Mouse (Mus musculus) lung, embryonic 14.5 days (tissue): Measurements from ENCODE around the gene C2cd3. TPM values are rescaled to one million over a fixed set of nuclear protein-coding genes. Genes with fewer than 3 reads are reported as not detected.
A peak's percentile ranks its signal among the peaks of the same experiment; 100 is the strongest.

Source experiments
- ATAC-seq: fragments of 200-750 bp; cut with Nextera tagmentation; 2 replicates; pipeline ENCODE4 v1.8.0; 2017; ENCODE audit warnings: mild to moderate bottlenecking, moderate TSS enrichment, moderate library complexity; ENCODE audit not compliant: insufficient read depth
- DNase-seq: peaks from one replicate; pipeline ENCODE4 v3.0.0-alpha.2; 2015
- H3K27ac ChIP-seq: fragments of 300-500 bp; sonication (generic); 2 replicates; pipeline ENCODE4 v1.5.1; 2014; ENCODE audit warnings: low read depth, mild to moderate bottlenecking, moderate library complexity
- H3K27me3 ChIP-seq: fragments of 300-500 bp; sonication (generic); 2 replicates; pipeline ENCODE4 v1.6.1; 2014; ENCODE audit warnings: low read length, control low read depth; ENCODE audit not compliant: insufficient read depth
- H3K36me3 ChIP-seq: fragments of 300-500 bp; sonication (generic); 2 replicates; pipeline ENCODE4 v1.6.1; 2014; ENCODE audit warnings: control low read depth; ENCODE audit not compliant: insufficient read depth
- H3K4me1 ChIP-seq: fragments of 300-500 bp; sonication (generic); 2 replicates; pipeline ENCODE4 v1.6.1; 2014; ENCODE audit warnings: antibody characterized with exemption, control low read depth; ENCODE audit not compliant: insufficient read depth
- H3K4me2 ChIP-seq: fragments of 300-500 bp; sonication (generic); 2 replicates; pipeline ENCODE4 v1.6.1; 2014; ENCODE audit warnings: mild to moderate bottlenecking
- H3K4me3 ChIP-seq: fragments of 300-500 bp; sonication (generic); 2 replicates; pipeline ENCODE4 v1.5.1; 2014; ENCODE audit warnings: low read depth, low read length
- H3K9ac ChIP-seq: fragments of 300-500 bp; sonication (generic); 2 replicates; pipeline ENCODE4 v1.6.1; 2014
- H3K9me3 ChIP-seq: fragments of 300-500 bp; sonication (generic); 2 replicates; pipeline ENCODE4 v1.6.1; 2016; ENCODE audit warnings: low read depth, low read length, control low read depth
- CTCF ChIP-seq: IDR thresholded peaks from 2 replicates; pipeline ENCODE4 v1.5.1; 2016; ENCODE audit warnings: antibody characterized with exemption, low read depth
- WGBS: fragments of 180-500 bp; shearing (Covaris S2); extraction: QIAGEN DNeasy Blood & Tissue Kit; methylation state at CpG from one replicate; pipeline ENCODE4 v1.1.7; 2014; 5-methylcytosine and 5-hydroxymethylcytosine counted together
- polyA plus RNA-seq: library from polyadenylated mRNA; unstranded; fragments of >200 nt; fragmentation: Nextera tagmentation; extraction: Ambion mirVana; gene quantifications from 2 replicates; pipeline ENCODE4 v1.2.1, GENCODE M21; 2014

Gene C2cd3
- polyA plus RNA-seq, 1 experiment from 2014 or later, result 29.6 TPM

DNA sequence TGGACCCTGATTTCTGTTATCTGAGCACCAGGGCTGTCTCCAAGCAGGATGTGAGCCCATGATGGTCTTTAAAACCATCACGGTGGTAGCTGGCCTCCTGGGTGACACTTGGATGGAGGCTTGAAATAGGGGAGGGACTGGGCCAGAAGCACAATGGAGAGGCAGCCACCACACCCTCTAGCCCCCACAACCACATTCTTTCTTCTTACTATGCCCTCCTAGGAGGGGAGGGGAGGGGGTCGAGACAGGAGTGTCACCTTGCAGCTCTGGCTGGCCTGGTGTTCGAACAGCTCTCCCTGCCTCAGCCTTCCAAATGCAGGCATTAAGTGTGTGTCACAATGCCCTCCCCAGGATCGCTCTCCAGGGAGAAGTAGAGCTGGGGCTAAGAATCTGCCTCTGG is 125.4 kb downstream of the C2cd3 start:
- H3K9ac ChIP-seq, result no peak overlapping the region
- WGBS, result 82% methylated on average over 4 of the region's 4 CpGs
- ATAC-seq (no peak), DNase-seq (no peak)
- no peaks in the 10 kb centered on the region for H3K9me3 ChIP-seq
- H3K36me3 ChIP-seq, result peaks cover 40% of the 10 kb centered on the region
- TF ChIP-seq CTCF, result no peak
- no peak overlapping the region for H3K27ac ChIP-seq
- no peaks in the 10 kb centered on the region for H3K27me3 ChIP-seq
- no peak overlapping the region for H3K4me2 ChIP-seq
- H3K4me3 ChIP-seq, result no peak overlapping the region
- H3K4me1 ChIP-seq, result peaks cover 17% of the 10 kb centered on the region

DNA sequence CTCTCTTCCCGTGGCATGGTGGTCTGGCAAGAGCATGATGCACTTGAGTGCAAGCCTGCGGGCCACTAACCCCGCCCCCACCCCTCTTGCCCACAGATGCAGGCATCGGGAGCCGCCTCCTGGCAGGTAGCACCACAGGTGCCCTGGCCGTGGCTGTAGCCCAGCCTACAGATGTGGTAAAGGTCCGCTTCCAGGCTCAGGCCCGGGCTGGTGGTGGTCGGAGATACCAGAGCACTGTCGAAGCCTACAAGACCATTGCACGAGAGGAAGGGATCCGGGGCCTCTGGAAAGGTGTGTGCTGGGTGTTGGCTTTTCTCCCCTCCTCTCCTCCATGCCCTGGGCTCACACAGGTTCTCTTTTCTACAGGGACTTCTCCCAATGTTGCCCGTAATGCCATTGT is 125.9 kb downstream of the C2cd3 start:
- 91% methylated on average over 13 of the region's 13 CpGs for WGBS
- H3K4me2 ChIP-seq, result no peak overlapping the region
- no peak for DNase-seq

DNA sequence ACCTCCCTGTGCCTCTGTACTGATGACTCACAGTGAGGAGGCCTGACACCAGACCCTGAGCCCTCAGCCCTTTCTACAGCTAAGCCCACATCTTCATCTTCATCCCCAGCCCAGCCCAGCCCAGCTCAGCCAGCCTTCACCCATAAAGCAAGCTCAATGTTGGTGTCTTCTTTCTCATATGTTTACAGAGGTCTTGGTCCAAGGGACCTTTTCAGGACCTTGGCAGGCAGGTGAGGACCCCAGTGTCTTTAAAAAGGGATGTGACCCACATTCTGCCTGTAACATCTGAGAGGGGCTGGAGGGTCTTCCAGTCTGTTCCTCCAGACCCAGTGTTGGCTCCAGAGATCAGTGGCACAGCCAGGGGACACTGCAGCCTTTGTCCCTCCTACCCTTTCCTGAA is 127.4 kb downstream of the C2cd3 start:
- DNase-seq (no peak), ATAC-seq (no peak)
- no peak overlapping the region for H3K4me3 ChIP-seq

More for the DNA sequence above, 125.9 kb downstream of the C2cd3 start:
- peaks cover 17% of the 10 kb centered on the region; the same call in 1 of the 2 replicates for H3K4me1 ChIP-seq
- no peak overlapping the region for H3K9ac ChIP-seq
- H3K36me3 ChIP-seq, result peaks cover 40% of the 10 kb centered on the region
- no peak for TF ChIP-seq CTCF
- no peak for ATAC-seq
- no peaks in the 10 kb centered on the region for H3K27me3 ChIP-seq
- no peaks in the 10 kb centered on the region for H3K9me3 ChIP-seq
- no peak overlapping the region for H3K4me3 ChIP-seq
- H3K27ac ChIP-seq, result no peak overlapping the region

DNA sequence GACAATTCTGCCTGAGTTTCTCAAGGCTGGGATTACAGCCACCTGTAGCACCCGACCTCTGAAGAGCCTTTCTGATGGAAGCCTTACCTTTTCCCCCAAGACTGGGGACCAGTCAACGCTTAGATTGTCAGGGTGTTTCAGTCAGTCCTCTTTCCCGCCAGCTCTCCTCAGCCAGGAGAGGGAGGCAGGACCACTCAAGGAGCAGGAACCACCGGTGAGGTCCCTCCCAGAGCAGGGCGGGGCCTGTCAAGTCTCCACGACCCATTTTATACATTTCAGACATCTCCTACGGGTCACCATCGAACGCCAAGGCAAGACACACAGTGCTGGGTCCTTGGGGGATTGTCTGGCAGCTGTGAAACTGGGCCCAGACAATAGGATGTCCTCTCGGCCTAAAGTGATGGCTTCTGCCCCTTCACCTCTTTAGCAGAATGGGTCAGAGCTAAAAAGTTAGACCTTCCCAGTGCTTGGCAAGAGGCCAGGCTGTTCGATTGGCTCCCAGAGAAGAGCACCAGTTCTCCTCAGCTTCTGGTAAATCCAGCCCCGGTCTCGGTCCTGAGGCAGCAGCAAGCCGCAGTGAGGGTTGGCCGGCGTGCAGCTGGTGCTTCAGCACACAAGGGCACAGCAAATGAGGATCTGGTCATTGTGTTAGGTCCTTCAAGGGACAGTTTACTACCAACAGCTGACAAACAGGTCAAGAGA is 128.4 kb downstream of the C2cd3 start:
- Histone ChIP-seq H3K4me1 (0 out of 2 replicates have a peak, but pooled peaks cover 6% of the 10 kb centered on the region), H3K9me3 (no peaks in the 10 kb centered on the region), H3K9ac (no peak overlapping the region), H3K4me2 (no peak overlapping the region), H3K4me3 (no peak overlapping the region), H3K36me3 (peaks cover 37% of the 10 kb centered on the region), H3K27me3 (no peaks in the 10 kb centered on the region), H3K27ac (peak overlapping the region; percentile 30; the same call in 1 of the 2 replicates)
- DNase-seq, result peak; percentile 29
- no peak for ATAC-seq
- TF ChIP-seq CTCF, result no peak
- WGBS, result 53% methylated on average over 16 of the region's 16 CpGs

More for the DNA sequence above, 127.4 kb downstream of the C2cd3 start:
- Histone ChIP-seq H3K9ac (no peak overlapping the region), H3K4me1 (0 out of 2 replicates have a peak, but pooled peaks cover 8% of the 10 kb centered on the region), H3K36me3 (peaks cover 37% of the 10 kb centered on the region), H3K4me2 (no peak overlapping the region), H3K9me3 (no peaks in the 10 kb centered on the region), H3K27ac (no peak overlapping the region), H3K27me3 (no peaks in the 10 kb centered on the region)
- no peak for TF ChIP-seq CTCF

DNA sequence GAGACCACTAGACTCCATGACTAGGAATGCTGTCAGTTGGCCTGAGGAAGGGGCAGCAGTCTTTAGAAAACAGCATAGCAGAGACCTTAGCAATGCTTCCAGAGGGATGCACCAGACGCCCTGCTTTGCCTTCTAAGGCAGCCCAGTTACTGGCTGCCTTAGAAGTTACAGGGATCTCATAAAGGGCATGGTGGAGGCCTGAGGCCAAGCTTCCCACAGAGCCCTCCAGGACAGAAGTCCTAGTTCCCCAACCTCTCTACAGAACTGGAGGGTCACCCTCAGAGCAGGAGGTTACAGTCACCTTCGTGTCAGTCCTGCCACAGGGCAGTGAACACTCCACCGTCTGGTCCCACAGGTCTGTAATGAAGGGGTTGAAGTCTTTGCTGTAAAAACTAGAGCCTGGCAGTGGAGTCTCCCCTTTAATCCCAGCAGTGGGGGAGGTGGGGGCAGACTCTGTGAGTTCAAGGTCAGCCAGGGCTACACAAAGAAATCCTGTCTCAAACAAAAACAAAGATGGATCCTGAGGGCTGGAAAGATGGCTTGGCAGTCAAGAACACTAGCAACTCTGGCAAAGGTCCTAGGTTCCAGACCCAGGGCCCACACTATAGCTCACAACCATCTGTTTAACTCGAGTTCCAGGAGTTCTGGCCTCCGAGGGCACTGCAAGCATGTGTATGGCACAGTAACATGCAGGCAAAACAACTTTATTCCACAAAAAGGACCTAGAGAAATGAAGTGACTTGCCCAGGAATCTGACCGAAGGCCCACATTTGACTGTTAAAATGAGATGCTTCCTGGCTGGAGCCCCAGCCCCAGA is 129.2 kb downstream of the C2cd3 start:
- no peak for ATAC-seq
- no peak for TF ChIP-seq CTCF

DNA sequence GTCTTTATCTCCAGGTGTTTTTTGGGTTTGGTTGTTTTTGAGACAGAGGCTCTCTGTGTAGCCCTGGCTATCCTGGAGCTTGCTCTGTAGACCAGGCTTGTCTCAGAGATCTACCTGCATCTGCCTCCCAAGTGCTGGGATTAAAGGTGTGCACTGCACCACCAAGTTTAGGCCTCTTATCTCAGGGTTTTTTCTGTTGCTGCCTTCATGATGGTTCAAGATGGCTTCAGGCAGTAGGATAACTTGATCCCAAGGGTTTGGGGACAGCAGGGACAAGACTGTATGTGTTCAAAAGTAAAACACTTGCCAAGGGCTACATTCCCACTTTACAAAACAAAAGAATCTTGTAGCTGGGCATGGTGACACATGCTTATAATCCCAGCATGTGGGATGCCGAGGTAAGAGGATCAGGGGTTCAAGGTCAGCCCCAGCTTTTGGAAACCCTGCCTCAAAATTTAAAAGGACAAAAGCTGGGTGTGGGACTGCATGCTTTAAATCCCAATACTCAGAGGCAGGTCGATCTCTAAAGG is 129.9 kb downstream of the C2cd3 start:
- H3K4me1 ChIP-seq, result no peaks in the 10 kb centered on the region
- H3K36me3 ChIP-seq, result peaks cover 30% of the 10 kb centered on the region
- no peaks in the 10 kb centered on the region for H3K9me3 ChIP-seq
- no peak overlapping the region for H3K27ac ChIP-seq
- no peak for TF ChIP-seq CTCF
- ATAC-seq, result no peak
- no peak overlapping the region for H3K9ac ChIP-seq
- no peak overlapping the region for H3K4me3 ChIP-seq
- WGBS, result 52% methylated on average over 2 of the region's 2 CpGs
- H3K27me3 ChIP-seq, result no peaks in the 10 kb centered on the region
- no peak for DNase-seq
- H3K4me2 ChIP-seq, result no peak overlapping the region

More for the DNA sequence above, 129.2 kb downstream of the C2cd3 start:
- 67% methylated on average over 6 of the region's 6 CpGs for WGBS
- 0 out of 2 replicates have a peak overlapping the region, but pooled peaks have one; percentile 30 for H3K27ac ChIP-seq
- no peaks in the 10 kb centered on the region for H3K4me1 ChIP-seq
- no peaks in the 10 kb centered on the region for H3K9me3 ChIP-seq
- no peak overlapping the region for H3K9ac ChIP-seq
- H3K4me3 ChIP-seq, result no peak overlapping the region
- no peak for DNase-seq
- H3K27me3 ChIP-seq, result no peaks in the 10 kb centered on the region
- no peak overlapping the region for H3K4me2 ChIP-seq
- peaks cover 37% of the 10 kb centered on the region for H3K36me3 ChIP-seq

DNA sequence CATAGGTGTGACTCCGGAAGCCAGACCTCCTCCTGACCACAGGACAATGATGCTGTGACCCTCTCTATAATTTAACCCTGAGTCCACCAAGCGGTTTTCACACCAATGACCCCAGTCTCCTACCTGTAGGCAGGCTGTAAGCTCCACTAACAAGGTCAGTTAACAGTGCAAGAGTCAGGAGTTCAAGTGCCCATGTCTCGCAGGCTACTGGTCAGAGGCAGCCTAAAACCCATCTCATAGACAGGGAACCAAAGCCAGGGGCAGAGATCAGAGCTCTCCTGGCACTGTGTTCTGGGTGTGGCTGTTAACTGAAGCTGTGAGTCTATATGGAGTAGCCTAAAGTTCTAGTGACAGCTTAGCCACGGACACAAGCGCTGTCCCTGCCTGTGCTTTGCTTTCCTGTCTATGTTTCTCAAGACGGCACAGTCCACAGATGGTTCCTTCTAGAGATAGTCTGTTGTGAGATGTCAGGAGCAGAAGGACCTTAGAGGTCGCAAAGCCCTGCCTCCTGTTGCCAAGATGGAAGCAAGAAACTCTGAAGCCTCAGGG is 130.4 kb downstream of the C2cd3 start:
- H3K4me1 ChIP-seq, result no peaks in the 10 kb centered on the region
- H3K36me3 ChIP-seq, result peaks cover 25% of the 10 kb centered on the region
- no peak overlapping the region for H3K4me3 ChIP-seq
- H3K27me3 ChIP-seq, result no peaks in the 10 kb centered on the region
- no peak overlapping the region for H3K27ac ChIP-seq
- H3K9me3 ChIP-seq, result no peaks in the 10 kb centered on the region
- ATAC-seq (no peak), DNase-seq (no peak)
- no peak for TF ChIP-seq CTCF
- 70% methylated on average over 7 of the region's 7 CpGs for WGBS
- H3K9ac ChIP-seq, result no peak overlapping the region
- H3K4me2 ChIP-seq, result no peak overlapping the region
